Mouse (Mus musculus) kidney, embryonic 16.5 days (tissue): ENCODE data around the gene Ddr2. TPM values are rescaled to one million over a fixed set of nuclear protein-coding genes. Genes with fewer than 3 reads are reported as not detected.

Source experiments
- ATAC-seq: fragments of 200-750 bp; cut with Nextera tagmentation; 2 replicates; pipeline ENCODE4 v1.8.0; 2017; ENCODE audit warnings: moderate TSS enrichment; ENCODE audit not compliant: low FRiP score, low TSS enrichment
- H3K27ac ChIP-seq: fragments of 300-500 bp; sonication (generic); 2 replicates; pipeline ENCODE4 v1.5.1; 2014; ENCODE audit warnings: low read length
- H3K27me3 ChIP-seq: fragments of 300-500 bp; sonication (generic); 2 replicates; pipeline ENCODE4 v1.6.1; 2014; ENCODE audit warnings: low read length, control low read depth, mixed read lengths; ENCODE audit not compliant: insufficient read depth
- H3K36me3 ChIP-seq: fragments of 300-500 bp; sonication (generic); 2 replicates; pipeline ENCODE4 v1.6.1; 2014; ENCODE audit warnings: low read length, control low read depth, mixed read lengths; ENCODE audit not compliant: insufficient read depth
- H3K4me1 ChIP-seq: fragments of 300-500 bp; sonication (generic); 2 replicates; pipeline ENCODE4 v1.6.1; 2014; ENCODE audit warnings: low read length, control low read depth, mixed read lengths; ENCODE audit not compliant: insufficient read depth
- H3K4me2 ChIP-seq: fragments of 300-500 bp; sonication (generic); replicated peaks from 2 replicates; pipeline ENCODE4 v1.6.1; 2014; ENCODE audit warnings: low read depth, low read length
- H3K4me3 ChIP-seq: fragments of 300-500 bp; sonication (generic); 2 replicates; pipeline ENCODE4 v1.5.1; 2014; ENCODE audit warnings: mild to moderate bottlenecking, low read length
- H3K9ac ChIP-seq: fragments of 300-500 bp; sonication (generic); replicated peaks from 2 replicates; pipeline ENCODE4 v1.6.1; 2014; ENCODE audit warnings: low read length
- H3K9me3 ChIP-seq: fragments of 300-500 bp; sonication (generic); 2 replicates; pipeline ENCODE4 v1.6.1; 2016; ENCODE audit warnings: low read length, control low read depth
- WGBS: fragments of 180-500 bp; shearing (Covaris S2); extraction: QIAGEN DNeasy Blood & Tissue Kit; methylation state at CpG from one replicate; pipeline ENCODE4 v1.1.7; 2014; 5-methylcytosine and 5-hydroxymethylcytosine counted together
- polyA plus RNA-seq: library from polyadenylated mRNA; unstranded; fragments of >200 nt; fragmentation: Nextera tagmentation; extraction: Ambion mirVana; gene quantifications from 2 replicates; pipeline ENCODE4 v1.2.1, GENCODE M21; 2015

The Ddr2 gene
- polyA plus RNA-seq, 1 experiment from 2014 or later, result 33.1 TPM

- no peak overlapping the region for H3K9ac ChIP-seq
- 68% methylated on average over 3 of the region's 3 CpGs for WGBS
- no peak overlapping the region for H3K4me2 ChIP-seq
- no peak overlapping the region for H3K27ac ChIP-seq
- H3K27me3 ChIP-seq, result no peaks in the 10 kb centered on the region
- no peak overlapping the region for H3K4me3 ChIP-seq
- no peaks in the 10 kb centered on the region for H3K4me1 ChIP-seq
- peaks cover 6% of the 10 kb centered on the region; the same call in 1 of the 2 replicates for H3K9me3 ChIP-seq
- no peak for ATAC-seq
- H3K36me3 ChIP-seq, result 0 out of 2 replicates have a peak, but pooled peaks cover 4% of the 10 kb centered on the region
These were observed 164.6 kb downstream of the Ddr2 start for GRCm38 (mm10) chr1:169946004-169946403.

GRCm38 (mm10) chr1:169939345-169939744, 171.2 kb downstream of the Ddr2 start:
- no peak for ATAC-seq
- Histone ChIP-seq H3K4me2 (no peak overlapping the region), H3K36me3 (no peaks in the 10 kb centered on the region), H3K4me1 (no peaks in the 10 kb centered on the region), H3K9ac (no peak overlapping the region), H3K9me3 (no peaks in the 10 kb centered on the region), H3K4me3 (no peak overlapping the region), H3K27me3 (no peaks in the 10 kb centered on the region), H3K27ac (no peak overlapping the region)
- WGBS, result 5% methylated on average over 2 of the region's 2 CpGs

GRCm38 (mm10) chr1:169934005-169934725, 176.4 kb downstream of the Ddr2 start:
- no peak overlapping the region for H3K4me3 ChIP-seq
- H3K9ac ChIP-seq, result no peak overlapping the region
- H3K4me2 ChIP-seq, result peak overlapping the region; percentile 24; the same call in 1 of the 2 replicates
- H3K9me3 ChIP-seq, result no peaks in the 10 kb centered on the region
- no peak for ATAC-seq
- no peaks in the 10 kb centered on the region for H3K4me1 ChIP-seq
- no peaks in the 10 kb centered on the region for H3K27me3 ChIP-seq
- WGBS, result 54% methylated on average over 16 of the region's 16 CpGs
- H3K36me3 ChIP-seq, result no peaks in the 10 kb centered on the region
- H3K27ac ChIP-seq, result no peak overlapping the region

- Histone ChIP-seq H3K9ac (no peak overlapping the region), H3K4me2 (no peak overlapping the region), H3K4me1 (peaks cover 7% of the 10 kb centered on the region; the same call in 1 of the 2 replicates), H3K36me3 (no peaks in the 10 kb centered on the region), H3K9me3 (no peaks in the 10 kb centered on the region), H3K4me3 (no peak overlapping the region), H3K27ac (no peak overlapping the region), H3K27me3 (no peaks in the 10 kb centered on the region)
- ATAC-seq, result no peak
- WGBS, result 72% methylated on average over 7 of the region's 7 CpGs
These were observed 178.3 kb downstream of the Ddr2 start for GRCm38 (mm10) chr1:169932122-169932746.

- no peak for ATAC-seq
- no peak overlapping the region for H3K27ac ChIP-seq
- no peak overlapping the region for H3K9ac ChIP-seq
- no peak overlapping the region for H3K4me2 ChIP-seq
- H3K4me1 ChIP-seq, result peaks cover 7% of the 10 kb centered on the region; the same call in 1 of the 2 replicates
- 79% methylated on average over 7 of the region's 7 CpGs for WGBS
- H3K27me3 ChIP-seq, result no peaks in the 10 kb centered on the region
- no peaks in the 10 kb centered on the region for H3K36me3 ChIP-seq
- H3K9me3 ChIP-seq, result no peaks in the 10 kb centered on the region
- no peak overlapping the region for H3K4me3 ChIP-seq
These were observed 178.9 kb downstream of the Ddr2 start for GRCm38 (mm10) chr1:169931698-169932097.

GRCm38 (mm10) chr1:169928454-169928971, 182.0 kb downstream of the Ddr2 start, which contains the start of gene Ccdc190:
Ccdc190 (plus strand) TSS chr1:169928648.
- Histone ChIP-seq H3K27ac (no peak within 1 kb of the TSS), H3K4me2 (peak within 1 kb of the TSS; percentile 35), H3K27me3 (no peaks in the 10 kb centered on the region), H3K36me3 (no peaks in the 10 kb centered on the region), H3K9ac (0 out of 2 replicates have a peak within 1 kb of the TSS, but pooled peaks have one; percentile 11), H3K4me3 (peak within 1 kb of the TSS; percentile 16), H3K4me1 (peaks cover 7% of the 10 kb centered on the region; the same call in 1 of the 2 replicates), H3K9me3 (no peaks in the 10 kb centered on the region)
- no peak for ATAC-seq
- 21% methylated on average over 12 of the region's 12 CpGs for WGBS

- 68% methylated on average over 8 of the region's 8 CpGs for WGBS
- Histone ChIP-seq H3K4me1 (peaks cover 7% of the 10 kb centered on the region; the same call in 1 of the 2 replicates), H3K9ac (no peak overlapping the region), H3K27ac (no peak overlapping the region), H3K9me3 (no peaks in the 10 kb centered on the region), H3K4me2 (no peak overlapping the region), H3K4me3 (no peak overlapping the region), H3K27me3 (no peaks in the 10 kb centered on the region), H3K36me3 (no peaks in the 10 kb centered on the region)
- no peak for ATAC-seq
These were observed 182.7 kb downstream of the Ddr2 start for GRCm38 (mm10) chr1:169927753-169928369.

GRCm38 (mm10) chr1:169924567-169924966, 186.0 kb downstream of the Ddr2 start:
- Histone ChIP-seq H3K27me3 (peaks cover 2% of the 10 kb centered on the region; the same call in 1 of the 2 replicates), H3K9ac (no peak overlapping the region), H3K27ac (no peak overlapping the region), H3K36me3 (no peaks in the 10 kb centered on the region), H3K4me3 (no peak overlapping the region), H3K9me3 (no peaks in the 10 kb centered on the region), H3K4me2 (no peak overlapping the region), H3K4me1 (peaks cover 8% of the 10 kb centered on the region; the same call in 1 of the 2 replicates)
- WGBS, result 83% methylated on average over 2 of the region's 2 CpGs
- ATAC-seq, result no peak
